Mouse (Mus musculus): ENCODE data around the gene Trex1. TPM values are rescaled to one million over a fixed set of nuclear protein-coding genes. Genes with fewer than 3 reads are reported as not detected.

The Trex1 gene
- polyA plus RNA-seq, 1 experiment from 2014 or later = 14.5 TPM

Other genes starting within 250 kb of the Trex1 start
- gene Celsr3, start 233.4 kb downstream of the Trex1 start, polyA plus RNA-seq (2015; fragmentation: Nextera tagmentation; extraction: Ambion mirVana) = 0.05 and 0.13 TPM in 2 replicates
- gene Slc26a6, start 206.5 kb downstream of the Trex1 start, polyA plus RNA-seq (2015; fragmentation: Nextera tagmentation; extraction: Ambion mirVana) = 7.6 and 7.8 TPM in 2 replicates
- gene Tmem89, start 145.1 kb downstream of the Trex1 start, polyA plus RNA-seq (2015; fragmentation: Nextera tagmentation; extraction: Ambion mirVana) = not detected in 2 replicates
- gene Uqcrc1, start 123.1 kb downstream of the Trex1 start, polyA plus RNA-seq (2015; fragmentation: Nextera tagmentation; extraction: Ambion mirVana) = 1,117 and 1,144 TPM in 2 replicates
- gene Col7a1, start 106.1 kb downstream of the Trex1 start, polyA plus RNA-seq (2015; fragmentation: Nextera tagmentation; extraction: Ambion mirVana) = 1.3 and 1.5 TPM in 2 replicates
- gene Ucn2, start 73.7 kb downstream of the Trex1 start, polyA plus RNA-seq (2015; fragmentation: Nextera tagmentation; extraction: Ambion mirVana) = not detected in 2 replicates
- gene Pfkfb4, start 68.0 kb downstream of the Trex1 start, polyA plus RNA-seq (2015; fragmentation: Nextera tagmentation; extraction: Ambion mirVana) = 3.1 and 4.8 TPM in 2 replicates
- 75.4 and 84.5 TPM in 2 replicates for gene Shisa5, start 21.2 kb downstream of the Trex1 start, polyA plus RNA-seq (2015; fragmentation: Nextera tagmentation; extraction: Ambion mirVana)
- 15.6 and 17.3 TPM in 2 replicates for gene Atrip, start 14.4 kb upstream of the Trex1 start, polyA plus RNA-seq (2015; fragmentation: Nextera tagmentation; extraction: Ambion mirVana)
- 14.7 and 15.9 TPM in 2 replicates for gene Ccdc51, start 22.8 kb upstream of the Trex1 start, polyA plus RNA-seq (2015; fragmentation: Nextera tagmentation; extraction: Ambion mirVana)
- 414 and 431 TPM in 2 replicates for gene Tma7, start 22.9 kb upstream of the Trex1 start, polyA plus RNA-seq (2015; fragmentation: Nextera tagmentation; extraction: Ambion mirVana)
- gene Plxnb1, start 35.7 kb upstream of the Trex1 start, polyA plus RNA-seq (2015; fragmentation: Nextera tagmentation; extraction: Ambion mirVana) = 7.8 and 8.8 TPM in 2 replicates
- gene Fbxw21, start 102.3 kb upstream of the Trex1 start, polyA plus RNA-seq (2015; fragmentation: Nextera tagmentation; extraction: Ambion mirVana) = not detected in 2 replicates
- not detected in 2 replicates for gene Fbxw13, start 136.2 kb upstream of the Trex1 start, polyA plus RNA-seq (2015; fragmentation: Nextera tagmentation; extraction: Ambion mirVana)
- gene Fbxw20, start 175.0 kb upstream of the Trex1 start, polyA plus RNA-seq (2015; fragmentation: Nextera tagmentation; extraction: Ambion mirVana) = not detected in 2 replicates
- not detected in 2 replicates for gene Fbxw14, start 227.9 kb upstream of the Trex1 start, polyA plus RNA-seq (2015; fragmentation: Nextera tagmentation; extraction: Ambion mirVana)